Mouse (Mus musculus) kidney, embryonic 16.5 days (tissue): ENCODE measurements at regions not wholly inside any gene's neighbourhood (a gene's known extent, or its start where the extent isn't known, plus 50 kb on each side); places are given as distances from the start of the nearest gene placed in this dataset.

ENCODE experiments used
- ATAC-seq: fragments of 200-750 bp; cut with Nextera tagmentation; 2 replicates; pipeline ENCODE4 v1.8.0; 2017; ENCODE audit warnings: moderate TSS enrichment; ENCODE audit not compliant: low FRiP score, low TSS enrichment
- H3K27ac ChIP-seq: fragments of 300-500 bp; sonication (generic); 2 replicates; pipeline ENCODE4 v1.5.1; 2014; ENCODE audit warnings: low read length
- H3K27me3 ChIP-seq: fragments of 300-500 bp; sonication (generic); 2 replicates; pipeline ENCODE4 v1.6.1; 2014; ENCODE audit warnings: low read length, control low read depth, mixed read lengths; ENCODE audit not compliant: insufficient read depth
- H3K36me3 ChIP-seq: fragments of 300-500 bp; sonication (generic); 2 replicates; pipeline ENCODE4 v1.6.1; 2014; ENCODE audit warnings: low read length, control low read depth, mixed read lengths; ENCODE audit not compliant: insufficient read depth
- H3K4me1 ChIP-seq: fragments of 300-500 bp; sonication (generic); 2 replicates; pipeline ENCODE4 v1.6.1; 2014; ENCODE audit warnings: low read length, control low read depth, mixed read lengths; ENCODE audit not compliant: insufficient read depth
- H3K4me2 ChIP-seq: fragments of 300-500 bp; sonication (generic); replicated peaks from 2 replicates; pipeline ENCODE4 v1.6.1; 2014; ENCODE audit warnings: low read depth, low read length
- H3K4me3 ChIP-seq: fragments of 300-500 bp; sonication (generic); 2 replicates; pipeline ENCODE4 v1.5.1; 2014; ENCODE audit warnings: mild to moderate bottlenecking, low read length
- H3K9ac ChIP-seq: fragments of 300-500 bp; sonication (generic); replicated peaks from 2 replicates; pipeline ENCODE4 v1.6.1; 2014; ENCODE audit warnings: low read length
- H3K9me3 ChIP-seq: fragments of 300-500 bp; sonication (generic); 2 replicates; pipeline ENCODE4 v1.6.1; 2016; ENCODE audit warnings: low read length, control low read depth
- WGBS: fragments of 180-500 bp; shearing (Covaris S2); extraction: QIAGEN DNeasy Blood & Tissue Kit; methylation state at CpG from one replicate; pipeline ENCODE4 v1.1.7; 2014; 5-methylcytosine and 5-hydroxymethylcytosine counted together

- Histone ChIP-seq H3K9ac (no peak overlapping the region), H3K4me1 (no peaks in the 10 kb centered on the region), H3K9me3 (no peaks in the 10 kb centered on the region), H3K27me3 (no peaks in the 10 kb centered on the region), H3K27ac (no peak overlapping the region), H3K4me2 (no peak overlapping the region), H3K36me3 (no peaks in the 10 kb centered on the region), H3K4me3 (no peak overlapping the region)
- no peak for ATAC-seq
- WGBS = 92% methylated on average over 13 of the region's 13 CpGs
These were observed 539.8 kb upstream of the Adgrl2 start for GRCm38 (mm10) chr3:149530026-149530607.

- Histone ChIP-seq H3K4me3 (no peak overlapping the region), H3K9ac (no peak overlapping the region), H3K4me2 (no peak overlapping the region), H3K4me1 (no peaks in the 10 kb centered on the region), H3K36me3 (no peaks in the 10 kb centered on the region), H3K27ac (no peak overlapping the region), H3K27me3 (no peaks in the 10 kb centered on the region), H3K9me3 (no peaks in the 10 kb centered on the region)
- WGBS = 95% methylated on average over 3 of the region's 3 CpGs
- ATAC-seq = no peak
These were observed 536.2 kb upstream of the Adgrl2 start for GRCm38 (mm10) chr3:149526509-149526908.

GRCm38 (mm10) chr3:149519575-149519929 lies 529.2 kb upstream of the Adgrl2 start:
- no peak; the same call in 1 of the 2 replicates for ATAC-seq
- H3K4me2 ChIP-seq = peak overlapping the region; percentile 66
- no peaks in the 10 kb centered on the region for H3K36me3 ChIP-seq
- WGBS = 9% methylated on average over 15 of the region's 15 CpGs
- no peaks in the 10 kb centered on the region for H3K4me1 ChIP-seq
- peaks cover 15% of the 10 kb centered on the region; the same call in 1 of the 2 replicates for H3K27me3 ChIP-seq
- H3K27ac ChIP-seq = no peak overlapping the region
- H3K4me3 ChIP-seq = peak overlapping the region; percentile 44
- no peak overlapping the region for H3K9ac ChIP-seq
- H3K9me3 ChIP-seq = no peaks in the 10 kb centered on the region

- peaks cover 15% of the 10 kb centered on the region; the same call in 1 of the 2 replicates for H3K27me3 ChIP-seq
- no peaks in the 10 kb centered on the region for H3K9me3 ChIP-seq
- no peaks in the 10 kb centered on the region for H3K36me3 ChIP-seq
- 3% methylated on average over 27 of the region's 27 CpGs for WGBS
- no peaks in the 10 kb centered on the region for H3K4me1 ChIP-seq
- H3K4me2 ChIP-seq = peak overlapping the region; percentile 66
- no peak overlapping the region for H3K27ac ChIP-seq
- H3K4me3 ChIP-seq = peak overlapping the region; percentile 44
- H3K9ac ChIP-seq = no peak overlapping the region
- no peak; the same call in 1 of the 2 replicates for ATAC-seq
These were observed 528.7 kb upstream of the Adgrl2 start for GRCm38 (mm10) chr3:149518928-149519574.

- ATAC-seq = no peak
- 93% methylated on average over 11 of the region's 11 CpGs for WGBS
- Histone ChIP-seq H3K9ac (no peak overlapping the region), H3K4me2 (no peak overlapping the region), H3K36me3 (no peaks in the 10 kb centered on the region), H3K4me3 (no peak overlapping the region), H3K27me3 (peaks cover 15% of the 10 kb centered on the region; the same call in 1 of the 2 replicates), H3K27ac (no peak overlapping the region), H3K4me1 (no peaks in the 10 kb centered on the region), H3K9me3 (no peaks in the 10 kb centered on the region)
These were observed 527.2 kb upstream of the Adgrl2 start for GRCm38 (mm10) chr3:149517537-149517936.

- H3K27me3 ChIP-seq = no peaks in the 10 kb centered on the region
- no peak overlapping the region for H3K27ac ChIP-seq
- no peak overlapping the region for H3K9ac ChIP-seq
- no peaks in the 10 kb centered on the region for H3K9me3 ChIP-seq
- H3K36me3 ChIP-seq = no peaks in the 10 kb centered on the region
- H3K4me1 ChIP-seq = no peaks in the 10 kb centered on the region
- 89% methylated on average over 6 of the region's 6 CpGs for WGBS
- no peak overlapping the region for H3K4me3 ChIP-seq
- H3K4me2 ChIP-seq = no peak overlapping the region
- no peak for ATAC-seq
These were observed 518.8 kb upstream of the Adgrl2 start for GRCm38 (mm10) chr3:149509178-149509577.

- no peak overlapping the region for H3K4me2 ChIP-seq
- H3K27me3 ChIP-seq = no peaks in the 10 kb centered on the region
- H3K36me3 ChIP-seq = no peaks in the 10 kb centered on the region
- no peak overlapping the region for H3K27ac ChIP-seq
- WGBS = 90% methylated on average over 10 of the region's 10 CpGs
- no peak for ATAC-seq
- H3K9ac ChIP-seq = no peak overlapping the region
- no peaks in the 10 kb centered on the region for H3K4me1 ChIP-seq
- no peak overlapping the region for H3K4me3 ChIP-seq
- H3K9me3 ChIP-seq = no peaks in the 10 kb centered on the region
These were observed 518.3 kb upstream of the Adgrl2 start for GRCm38 (mm10) chr3:149508671-149509070.

GRCm38 (mm10) chr3:149505692-149506091 lies 515.3 kb upstream of the Adgrl2 start:
- WGBS = 67% methylated on average over 9 of the region's 9 CpGs
- Histone ChIP-seq H3K4me3 (no peak overlapping the region), H3K36me3 (no peaks in the 10 kb centered on the region), H3K9me3 (no peaks in the 10 kb centered on the region), H3K27ac (no peak overlapping the region), H3K4me2 (no peak overlapping the region), H3K9ac (no peak overlapping the region), H3K4me1 (no peaks in the 10 kb centered on the region), H3K27me3 (no peaks in the 10 kb centered on the region)
- ATAC-seq = no peak

- H3K4me2 ChIP-seq = no peak overlapping the region
- WGBS = 96% methylated on average over 2 of the region's 2 CpGs
- no peak for ATAC-seq
These were observed 513.6 kb upstream of the Adgrl2 start for GRCm38 (mm10) chr3:149503992-149504391.

GRCm38 (mm10) chr3:149500130-149500529 lies 509.8 kb upstream of the Adgrl2 start:
- Histone ChIP-seq H3K4me1 (peaks cover 6% of the 10 kb centered on the region; the same call in 1 of the 2 replicates), H3K27me3 (no peaks in the 10 kb centered on the region), H3K4me2 (no peak overlapping the region), H3K9me3 (no peaks in the 10 kb centered on the region), H3K27ac (no peak overlapping the region), H3K36me3 (no peaks in the 10 kb centered on the region), H3K9ac (no peak overlapping the region), H3K4me3 (no peak overlapping the region)
- no peak for ATAC-seq
- WGBS = 93% methylated on average over 3 of the region's 3 CpGs

More at GRCm38 (mm10) chr3:149503992-149504391, 513.6 kb upstream of the Adgrl2 start:
- Histone ChIP-seq H3K27ac (no peak overlapping the region), H3K36me3 (no peaks in the 10 kb centered on the region), H3K4me1 (no peaks in the 10 kb centered on the region), H3K9me3 (no peaks in the 10 kb centered on the region), H3K27me3 (no peaks in the 10 kb centered on the region), H3K9ac (no peak overlapping the region), H3K4me3 (no peak overlapping the region)
